Mouse (Mus musculus): Measurements from ENCODE around the gene Kcnmb2. TPM values are rescaled to one million over a fixed set of nuclear protein-coding genes. Genes with fewer than 3 reads are reported as not detected.

The Kcnmb2 gene
- total and polyA plus RNA-seq, 2 experiments from 2014 or later = 5.5 to 10.3 TPM

- peak overlapping the region; percentile 81 for H3K4me2 ChIP-seq (ENCODE audit: low read depth, low read length)
- ATAC-seq = no peak
- H3K4me1 ChIP-seq (ENCODE audit: insufficient read depth, low read length) = no peaks in the 10 kb centered on the region
- H3K36me3 ChIP-seq (ENCODE audit: insufficient read depth, low read length) = no peaks in the 10 kb centered on the region
- H3K9ac ChIP-seq (replicated peaks; ENCODE audit: low read length) = no peak overlapping the region
- H3K27me3 ChIP-seq (ENCODE audit: insufficient read depth, low read length) = no peaks in the 10 kb centered on the region
- H3K27ac ChIP-seq = no peak overlapping the region
- DNase-seq (ENCODE audit: low spot score) = no peak
- peak overlapping the region; percentile 49 for H3K4me3 ChIP-seq (ENCODE audit: low read length)
- no peaks in the 10 kb centered on the region for H3K9me3 ChIP-seq (ENCODE audit: low read length)
- 71% methylated on average over 5 of the region's 5 CpGs for WGBS
- TF ChIP-seq CTCF (IDR thresholded peaks at IDR 0.05; ENCODE audit: low read depth) = no peak
Measured at GRCm38 (mm10) chr3:31904156-31904555, 1.8 kb downstream of the Kcnmb2 start.

- H3K9ac ChIP-seq (replicated peaks; ENCODE audit: low read length) = no peak overlapping the region
- DNase-seq (ENCODE audit: low spot score) = no peak
- H3K9me3 ChIP-seq (ENCODE audit: low read length) = no peaks in the 10 kb centered on the region
- H3K4me1 ChIP-seq (ENCODE audit: insufficient read depth, low read length) = no peaks in the 10 kb centered on the region
- H3K36me3 ChIP-seq (ENCODE audit: insufficient read depth, low read length) = no peaks in the 10 kb centered on the region
- H3K4me3 ChIP-seq (ENCODE audit: low read length) = no peak overlapping the region
- no peak for ATAC-seq
- H3K27ac ChIP-seq = no peak overlapping the region
- TF ChIP-seq CTCF (IDR thresholded peaks at IDR 0.05; ENCODE audit: low read depth) = no peak
- WGBS = 68% methylated on average over 5 of the region's 5 CpGs
- H3K4me2 ChIP-seq (ENCODE audit: low read depth, low read length) = no peak overlapping the region
- no peaks in the 10 kb centered on the region for H3K27me3 ChIP-seq (ENCODE audit: insufficient read depth, low read length)
Measured at GRCm38 (mm10) chr3:31911168-31911567, 8.9 kb downstream of the Kcnmb2 start.

- DNase-seq (ENCODE audit: low spot score) (no peak), ATAC-seq (no peak)
- Histone ChIP-seq H3K4me3 (ENCODE audit: low read length) (no peak overlapping the region), H3K9me3 (ENCODE audit: low read length) (no peaks in the 10 kb centered on the region), H3K27me3 (ENCODE audit: insufficient read depth, low read length) (no peaks in the 10 kb centered on the region), H3K4me1 (ENCODE audit: insufficient read depth, low read length) (no peaks in the 10 kb centered on the region), H3K4me2 (ENCODE audit: low read depth, low read length) (no peak overlapping the region), H3K9ac (replicated peaks; ENCODE audit: low read length) (no peak overlapping the region), H3K36me3 (ENCODE audit: insufficient read depth, low read length) (no peaks in the 10 kb centered on the region), H3K27ac (no peak overlapping the region)
- no peak for TF ChIP-seq CTCF (IDR thresholded peaks at IDR 0.05; ENCODE audit: low read depth)
- WGBS = 67% methylated on average over 3 of the region's 3 CpGs
Measured at GRCm38 (mm10) chr3:31911690-31912089, 9.4 kb downstream of the Kcnmb2 start.

DNA sequence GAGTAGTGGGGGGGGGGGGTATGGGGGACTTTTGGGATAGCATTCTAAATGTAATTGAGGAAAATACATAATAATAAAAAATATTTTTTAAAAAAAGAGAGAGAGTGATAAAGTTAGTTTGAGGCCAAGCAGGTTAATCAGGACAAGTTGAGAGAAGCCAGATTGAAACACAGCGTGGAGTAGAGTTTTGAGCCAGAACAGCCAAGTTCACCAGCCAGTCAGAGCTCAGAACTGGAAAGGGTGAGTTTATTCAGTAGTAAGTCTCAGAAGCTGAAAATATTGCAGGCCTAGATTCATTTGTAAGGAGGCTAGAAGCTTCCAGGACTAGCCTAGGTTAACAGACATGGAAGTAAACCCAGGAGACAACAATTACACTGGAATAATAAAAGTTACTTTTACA, 26.2 kb downstream of the Kcnmb2 start:
- no peaks in the 10 kb centered on the region for H3K36me3 ChIP-seq (ENCODE audit: insufficient read depth, low read length)
- no peak overlapping the region for H3K4me3 ChIP-seq (ENCODE audit: low read length)
- ATAC-seq (no peak), DNase-seq (ENCODE audit: low spot score) (no peak)
- H3K4me2 ChIP-seq (ENCODE audit: low read depth, low read length) = no peak overlapping the region
- H3K9ac ChIP-seq (replicated peaks; ENCODE audit: low read length) = no peak overlapping the region
- no peaks in the 10 kb centered on the region for H3K9me3 ChIP-seq (ENCODE audit: low read length)
- TF ChIP-seq CTCF (IDR thresholded peaks at IDR 0.05; ENCODE audit: low read depth) = no peak
- WGBS = 96% methylated on average over 1 of the region's 1 CpGs
- no peaks in the 10 kb centered on the region for H3K4me1 ChIP-seq (ENCODE audit: insufficient read depth, low read length)
- H3K27me3 ChIP-seq (ENCODE audit: insufficient read depth, low read length) = no peaks in the 10 kb centered on the region
- no peak overlapping the region for H3K27ac ChIP-seq

DNA sequence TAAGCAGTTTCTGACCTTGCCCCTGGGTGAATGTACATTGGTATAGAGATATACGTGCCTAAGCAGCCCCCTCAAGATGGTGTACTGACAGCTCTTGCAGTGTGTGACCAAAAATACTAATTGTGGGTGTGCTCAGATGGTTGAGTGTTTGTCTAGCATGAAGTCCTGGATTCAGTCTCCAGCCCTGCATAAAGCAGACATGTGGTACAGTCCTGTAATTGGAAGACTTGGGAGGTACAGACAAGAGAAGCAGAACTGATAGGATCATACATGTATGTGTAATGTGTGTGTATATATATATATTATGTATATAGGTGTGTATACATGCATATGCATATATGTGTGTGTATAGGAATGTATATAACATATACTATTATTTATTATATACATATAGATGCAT, 32.4 kb downstream of the Kcnmb2 start:
- H3K4me3 ChIP-seq (ENCODE audit: low read length) = no peak overlapping the region
- no peak overlapping the region for H3K4me2 ChIP-seq (ENCODE audit: low read depth, low read length)
- H3K27me3 ChIP-seq (ENCODE audit: insufficient read depth, low read length) = no peaks in the 10 kb centered on the region
- no peaks in the 10 kb centered on the region for H3K36me3 ChIP-seq (ENCODE audit: insufficient read depth, low read length)
- H3K9ac ChIP-seq (replicated peaks; ENCODE audit: low read length) = no peak overlapping the region
- no peak for DNase-seq (ENCODE audit: low spot score)
- WGBS = 62% methylated on average over 1 of the region's 1 CpGs
- H3K4me1 ChIP-seq (ENCODE audit: insufficient read depth, low read length) = no peaks in the 10 kb centered on the region
- no peak overlapping the region for H3K27ac ChIP-seq
- no peaks in the 10 kb centered on the region for H3K9me3 ChIP-seq (ENCODE audit: low read length)
- ATAC-seq = no peak
- no peak for TF ChIP-seq CTCF (IDR thresholded peaks at IDR 0.05; ENCODE audit: low read depth)

DNA sequence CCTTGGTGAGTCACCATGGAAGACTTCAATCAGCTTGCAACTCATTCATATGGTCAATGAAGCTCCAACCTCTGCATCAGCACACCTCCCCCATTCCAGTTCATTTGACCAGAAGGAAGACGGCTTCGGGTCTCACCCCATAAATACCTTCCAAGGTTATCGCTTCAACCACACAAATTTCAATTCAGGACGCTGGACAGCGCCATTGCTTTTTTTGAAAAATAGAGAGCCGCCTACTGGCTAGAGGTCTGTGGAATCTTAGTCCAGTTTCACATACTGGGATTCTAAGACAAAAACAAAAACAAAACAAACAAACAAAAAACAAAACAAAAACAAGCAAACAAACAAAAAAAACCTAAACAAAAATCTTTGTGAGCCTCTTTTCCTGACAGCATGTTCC, 39.2 kb downstream of the Kcnmb2 start:
- no peak for ATAC-seq
- no peaks in the 10 kb centered on the region for H3K4me1 ChIP-seq (ENCODE audit: insufficient read depth, low read length)
- H3K4me2 ChIP-seq (ENCODE audit: low read depth, low read length) = no peak overlapping the region
- no peaks in the 10 kb centered on the region for H3K27me3 ChIP-seq (ENCODE audit: insufficient read depth, low read length)
- no peaks in the 10 kb centered on the region for H3K36me3 ChIP-seq (ENCODE audit: insufficient read depth, low read length)
- TF ChIP-seq CTCF (IDR thresholded peaks at IDR 0.05; ENCODE audit: low read depth) = peak; percentile 20
- H3K27ac ChIP-seq = no peak overlapping the region
- DNase-seq (ENCODE audit: low spot score) = no peak
- H3K9me3 ChIP-seq (ENCODE audit: low read length) = no peaks in the 10 kb centered on the region
- 40% methylated on average over 6 of the region's 6 CpGs for WGBS
- H3K4me3 ChIP-seq (ENCODE audit: low read length) = no peak overlapping the region
- no peak overlapping the region for H3K9ac ChIP-seq (replicated peaks; ENCODE audit: low read length)

- Histone ChIP-seq H3K27ac (no peak overlapping the region), H3K27me3 (ENCODE audit: insufficient read depth, low read length) (no peaks in the 10 kb centered on the region), H3K9ac (replicated peaks; ENCODE audit: low read length) (no peak overlapping the region), H3K36me3 (ENCODE audit: insufficient read depth, low read length) (no peaks in the 10 kb centered on the region), H3K9me3 (ENCODE audit: low read length) (no peaks in the 10 kb centered on the region), H3K4me3 (ENCODE audit: low read length) (no peak overlapping the region), H3K4me2 (ENCODE audit: low read depth, low read length) (no peak overlapping the region), H3K4me1 (ENCODE audit: insufficient read depth, low read length) (no peaks in the 10 kb centered on the region)
- no peak for DNase-seq (ENCODE audit: low spot score)
- 41% methylated on average over 3 of the region's 3 CpGs for WGBS
- TF ChIP-seq CTCF (IDR thresholded peaks at IDR 0.05; ENCODE audit: low read depth) = no peak
- ATAC-seq = no peak
Measured at GRCm38 (mm10) chr3:31954213-31954612, 51.9 kb downstream of the Kcnmb2 start.

All from hindbrain, postnatal 0 days (tissue).